Mouse (Mus musculus) embryo, embryonic 11.5 days (tissue): Measurements from ENCODE around the gene Pigu.

Experiments used
- DNase-seq: peaks from one replicate; pipeline ENCODE4 v3.0.0-alpha.2; 2012; ENCODE audit warnings: low read depth, low spot score

The Pigu gene

DNA sequence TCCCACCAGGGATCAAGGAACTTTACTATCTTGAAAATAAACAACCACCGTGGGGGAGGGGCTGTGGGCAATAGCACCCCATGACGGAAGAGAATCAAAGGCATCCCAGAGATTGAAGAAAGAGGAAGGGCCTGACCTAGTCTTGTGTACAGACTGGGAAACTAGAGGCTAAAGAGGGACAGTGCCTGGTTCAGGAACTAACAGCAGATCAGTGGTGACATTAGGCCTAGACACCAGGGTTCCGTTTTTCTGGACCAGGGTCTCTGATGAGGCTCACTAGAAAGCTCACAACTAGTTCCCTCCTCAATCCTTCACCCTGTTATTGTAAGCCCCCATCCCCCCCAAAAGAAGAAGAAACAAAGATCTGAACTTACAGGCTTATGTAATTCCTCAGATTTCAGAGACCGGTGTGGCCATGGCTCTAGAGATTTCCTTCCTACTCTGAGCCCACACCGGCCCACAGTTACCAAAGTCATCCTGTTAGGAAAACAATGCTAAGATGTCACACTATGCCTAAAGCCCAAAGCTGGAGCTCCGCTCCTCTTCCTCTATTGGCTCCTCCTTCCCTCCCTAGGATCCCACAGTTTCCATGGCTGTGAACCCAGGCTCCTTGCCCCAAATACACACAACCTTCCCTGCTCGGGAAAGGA is 10.5 kb upstream of the Pigu start:
- no peak for DNase-seq

DNA sequence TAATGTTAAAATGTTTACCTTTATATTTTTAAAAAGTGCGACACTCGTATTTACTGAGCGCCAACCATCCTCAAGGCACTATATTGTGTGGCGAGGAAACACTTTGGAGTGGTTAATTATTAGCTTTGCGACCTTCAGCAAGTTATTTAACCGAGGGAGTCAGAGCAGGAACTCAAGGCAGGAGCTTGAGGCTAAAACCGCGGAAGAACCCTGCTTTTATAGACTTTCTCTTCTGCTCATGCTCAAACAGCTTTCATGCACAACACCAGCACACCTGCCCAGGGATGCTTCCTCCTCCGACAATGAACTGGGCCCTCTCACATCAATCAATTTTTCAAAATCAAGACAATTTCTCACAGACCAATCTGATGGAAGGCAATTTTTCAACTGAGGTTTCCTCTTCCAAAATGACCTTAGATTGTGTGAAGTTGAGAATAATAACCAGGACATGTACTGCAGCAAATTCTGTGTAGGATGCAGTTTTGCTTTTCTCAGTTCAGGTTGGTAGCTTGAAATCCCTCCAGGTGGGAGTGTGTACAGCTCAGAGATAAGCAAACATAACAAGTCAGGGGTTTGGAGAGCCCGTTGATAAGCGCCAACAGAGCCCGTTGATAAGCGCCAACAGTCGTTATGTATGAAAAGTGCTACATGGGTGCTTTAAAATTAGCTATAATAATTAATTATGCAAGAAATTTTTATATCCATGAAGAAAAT is 613 bp upstream of the Pigu start:
- peak; percentile 8 for DNase-seq

DNA sequence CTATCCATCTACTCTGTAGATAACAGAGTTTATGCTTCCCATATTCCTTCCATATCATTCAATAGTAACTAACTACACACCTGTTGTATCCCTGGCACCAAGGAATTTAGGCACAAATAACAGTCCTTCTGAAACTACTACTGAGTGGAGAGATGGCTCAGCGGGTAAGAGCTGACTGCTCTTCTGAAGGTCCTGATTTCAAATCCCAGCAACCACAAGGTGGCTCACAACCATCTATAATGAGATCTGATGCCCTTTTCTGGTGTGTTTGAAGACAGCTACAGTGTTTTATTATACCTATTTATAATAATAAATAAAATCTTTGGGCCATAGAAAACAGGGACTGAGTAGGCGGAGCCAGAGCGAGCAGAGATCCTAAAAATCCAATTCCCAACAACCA is 2.8 kb downstream of the Pigu start:
- DNase-seq = no peak

DNA sequence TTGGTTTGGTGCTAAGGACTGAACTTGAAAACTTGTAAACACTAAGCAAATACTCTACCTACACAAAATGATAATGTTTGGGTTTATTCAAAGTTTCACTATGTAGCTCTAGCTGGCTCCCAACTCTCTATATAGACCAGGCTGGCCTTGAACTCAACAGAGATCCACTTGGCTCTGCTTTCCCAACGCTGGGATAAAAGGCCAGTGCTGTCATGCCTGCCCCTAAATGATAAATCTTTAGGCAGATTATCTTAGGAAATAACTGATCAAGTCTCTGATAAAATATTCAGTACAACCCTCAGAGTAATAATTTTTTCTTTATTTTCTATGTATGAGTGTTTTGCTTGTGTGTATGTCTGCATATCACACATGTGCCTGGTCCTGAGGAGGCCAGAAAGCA is 10.6 kb downstream of the Pigu start:
- no peak for DNase-seq

DNA sequence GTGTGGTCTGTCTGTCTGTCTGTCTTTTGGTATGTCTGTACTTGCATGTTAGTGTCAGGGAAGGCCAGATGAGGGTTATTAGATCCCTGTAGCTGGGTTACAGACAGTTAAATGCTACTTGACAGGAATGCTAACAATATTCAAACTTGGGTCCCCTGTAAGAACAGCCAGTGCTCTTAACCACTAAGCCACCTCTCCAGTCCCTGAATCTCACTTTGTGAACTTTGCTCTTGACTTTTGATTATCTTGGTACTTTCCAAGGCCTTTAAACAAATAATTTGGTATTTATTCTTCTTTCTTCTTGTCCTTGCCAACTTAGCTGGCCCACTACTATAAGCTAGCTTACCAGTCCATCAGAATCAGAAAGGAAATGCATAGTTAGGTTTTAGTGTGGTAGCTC is 17.1 kb downstream of the Pigu start:
- no peak for DNase-seq

DNA sequence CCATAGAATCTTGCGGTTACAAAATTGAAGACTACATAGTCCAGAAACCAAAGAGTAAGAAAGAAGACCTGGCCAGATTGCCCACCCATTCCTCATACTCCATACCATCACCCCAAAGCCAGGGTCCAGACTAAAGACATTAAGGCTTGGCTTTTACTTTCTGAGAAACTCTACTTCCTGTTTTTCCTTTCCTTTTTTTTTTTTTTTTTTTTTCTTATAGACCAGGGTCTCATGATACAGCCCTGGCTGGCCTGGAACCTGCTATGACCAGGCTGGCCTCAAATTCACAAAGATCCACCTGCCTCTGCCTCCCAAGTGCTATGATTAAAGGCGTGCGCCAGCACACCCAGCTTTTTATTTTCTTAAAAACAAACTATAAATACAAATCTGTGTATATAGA is 21.0 kb downstream of the Pigu start:
- no peak for DNase-seq

DNA sequence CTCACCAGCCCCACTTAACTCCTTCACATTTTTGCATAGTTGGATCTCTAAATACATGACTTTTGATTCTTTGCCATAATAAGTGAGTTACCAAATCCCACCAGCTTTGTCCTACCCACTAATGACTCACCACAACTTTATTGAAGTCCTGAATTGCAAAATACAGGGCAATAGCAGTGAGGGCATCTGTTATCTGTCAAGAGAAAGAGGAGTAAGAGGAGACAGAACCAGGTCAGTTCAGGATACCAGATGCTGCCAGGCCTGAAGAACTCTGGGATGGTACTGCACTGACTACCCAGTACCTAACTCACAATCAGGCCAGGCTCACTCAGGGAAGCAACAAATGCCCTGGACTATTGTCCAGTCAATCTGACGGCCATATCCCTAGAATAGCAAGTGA is 22.0 kb downstream of the Pigu start:
- DNase-seq = no peak

DNA sequence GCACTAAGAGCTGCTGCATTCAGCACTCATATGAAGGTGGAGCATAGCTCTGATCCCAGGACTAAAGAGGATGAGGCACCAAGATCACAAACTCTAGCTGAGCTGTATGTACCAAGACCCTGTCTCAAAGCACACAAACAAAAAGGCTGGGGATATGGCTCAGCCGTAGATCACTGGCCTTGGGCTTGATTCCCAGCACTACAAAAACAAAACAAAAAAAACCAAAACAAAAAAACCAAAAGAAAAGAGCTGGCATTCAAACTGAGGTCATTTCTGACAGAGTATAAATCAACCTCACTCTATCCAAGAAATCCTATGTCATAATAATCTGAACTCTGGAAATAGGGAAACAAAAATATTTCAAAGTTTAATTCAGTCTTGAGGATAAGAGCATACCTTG is 23.8 kb downstream of the Pigu start:
- DNase-seq = no peak

DNA sequence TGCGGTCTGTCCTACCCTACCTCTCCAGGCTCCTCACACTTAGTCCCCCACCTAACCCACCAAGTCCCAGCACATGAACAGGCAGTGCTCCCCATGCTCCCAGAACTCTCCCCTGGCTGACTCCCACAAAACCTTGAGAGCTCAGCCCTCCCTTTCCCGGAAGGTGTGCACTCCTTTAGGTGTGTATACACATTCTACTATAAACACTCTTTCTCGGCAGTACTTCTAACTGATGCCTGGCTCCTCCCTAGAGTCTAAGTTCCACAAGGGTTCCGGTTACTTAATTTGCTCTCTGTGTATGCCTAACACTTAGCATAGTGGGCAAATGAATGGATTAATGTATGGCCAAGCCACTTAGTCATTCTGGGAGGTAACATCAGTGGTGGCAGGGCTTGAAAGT is 25.9 kb downstream of the Pigu start:
- no peak for DNase-seq

DNA sequence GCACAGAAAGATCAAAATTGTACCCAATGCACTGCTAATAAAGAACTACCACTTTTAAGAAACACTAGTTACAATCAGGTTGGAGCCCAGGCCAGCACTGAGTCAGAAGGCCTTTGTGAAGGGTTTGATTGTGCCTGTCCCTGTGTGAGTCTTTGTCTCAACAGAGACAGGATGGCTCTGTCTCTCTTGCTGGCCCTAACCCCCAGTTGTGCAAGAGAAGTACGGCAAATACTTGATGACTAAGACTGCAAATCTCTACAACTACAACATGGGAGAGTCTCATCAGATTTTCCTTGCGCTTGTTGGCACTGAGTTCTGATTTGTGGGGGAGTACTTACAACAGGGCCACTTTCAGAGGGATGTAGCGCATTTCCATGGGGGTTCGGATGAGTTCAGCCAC is 26.4 kb downstream of the Pigu start:
- DNase-seq = no peak

DNA sequence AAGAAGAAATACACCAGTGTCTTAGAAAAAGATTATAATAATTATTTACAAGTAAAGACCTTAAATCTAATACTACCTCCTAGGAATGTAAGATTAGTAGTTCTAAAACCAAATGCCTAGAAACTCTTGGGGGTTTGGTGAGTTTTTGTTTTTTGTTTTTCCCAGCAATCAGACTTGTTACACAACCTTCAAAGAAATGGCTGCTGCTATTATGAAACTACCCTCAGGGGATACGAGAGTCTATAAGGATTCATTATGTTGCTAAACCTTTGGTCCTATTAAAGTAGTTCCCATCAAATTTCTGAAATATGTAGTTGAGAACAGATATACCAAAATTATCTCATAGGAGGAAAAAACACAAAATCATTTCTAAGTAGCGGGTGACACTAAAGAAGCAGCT is 27.5 kb downstream of the Pigu start:
- DNase-seq = no peak

DNA sequence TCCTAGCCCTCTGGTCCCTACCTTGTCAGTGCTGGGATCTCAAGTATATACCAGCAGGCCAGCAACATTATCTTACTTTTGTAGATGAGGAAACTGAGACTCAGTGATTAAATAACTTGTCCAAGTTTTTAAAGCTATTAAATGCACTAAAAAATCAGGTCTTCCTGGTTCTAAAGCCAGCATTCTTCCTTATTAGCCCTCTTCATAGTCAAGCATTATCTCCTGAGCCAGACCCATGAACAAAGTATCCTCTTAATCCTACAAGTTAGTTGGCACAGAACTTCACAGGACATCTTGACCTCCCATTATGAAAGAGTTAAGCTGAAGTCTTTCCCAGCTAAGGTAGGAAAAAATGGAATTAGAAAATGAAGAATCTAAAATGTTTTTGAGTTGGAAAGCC is 28.3 kb downstream of the Pigu start:
- no peak for DNase-seq

DNA sequence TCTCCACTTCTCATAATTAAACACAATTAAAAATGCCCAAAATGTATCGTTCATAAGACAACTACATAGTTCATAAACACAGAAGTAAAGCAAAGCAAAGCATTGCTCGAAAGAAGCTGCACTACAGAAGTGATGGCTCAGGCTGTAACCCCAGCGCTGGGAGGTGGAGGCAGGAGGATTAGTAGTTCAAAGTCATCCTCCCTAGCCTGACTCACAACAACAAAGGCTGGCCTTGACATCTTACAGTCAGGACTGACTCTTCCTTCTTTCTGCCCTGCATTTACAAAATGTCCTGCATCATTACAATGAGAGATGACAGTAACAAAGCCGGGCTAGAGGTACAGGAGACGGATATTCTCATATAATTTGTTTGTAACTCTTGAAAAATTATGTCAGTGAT is 29.3 kb downstream of the Pigu start:
- DNase-seq = no peak

DNA sequence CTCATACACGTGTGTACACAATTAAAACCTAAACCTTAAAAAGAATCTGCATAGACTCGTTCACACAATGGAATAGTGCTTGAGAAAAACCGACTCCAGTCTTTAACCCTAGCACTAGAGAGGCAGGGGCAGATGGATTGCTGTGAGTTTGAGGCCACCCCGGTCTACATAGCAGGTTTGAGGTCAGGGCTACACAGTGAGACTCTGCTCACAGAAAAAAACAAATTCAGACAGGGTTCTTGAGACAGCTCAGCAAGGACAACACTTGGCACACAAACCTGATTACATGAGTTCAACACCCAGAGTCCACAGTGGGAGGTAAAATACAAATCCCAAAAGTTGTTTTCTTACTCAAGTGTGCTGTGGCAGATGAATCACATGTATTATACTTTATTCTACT is 31.2 kb downstream of the Pigu start:
- no peak for DNase-seq

DNA sequence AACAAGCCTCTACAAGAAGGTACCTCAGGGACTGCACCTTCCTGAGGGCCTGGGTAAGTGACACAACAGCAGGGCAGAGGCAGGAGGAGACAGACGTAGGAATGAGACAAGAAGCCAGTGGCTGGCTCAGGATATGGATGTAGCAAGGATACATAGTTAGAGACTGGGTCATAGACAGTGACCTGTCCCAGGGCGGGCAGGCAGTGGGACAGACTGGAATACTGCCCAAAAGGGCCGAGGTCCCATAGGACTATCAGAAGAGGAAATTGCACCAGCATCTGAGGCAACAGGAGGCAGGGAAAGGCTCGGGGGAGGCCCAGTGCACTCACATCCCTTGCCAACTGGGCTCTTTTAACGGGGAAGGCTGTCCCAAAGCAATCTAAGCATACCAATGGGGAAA is 36.6 kb downstream of the Pigu start:
- DNase-seq = no peak

DNA sequence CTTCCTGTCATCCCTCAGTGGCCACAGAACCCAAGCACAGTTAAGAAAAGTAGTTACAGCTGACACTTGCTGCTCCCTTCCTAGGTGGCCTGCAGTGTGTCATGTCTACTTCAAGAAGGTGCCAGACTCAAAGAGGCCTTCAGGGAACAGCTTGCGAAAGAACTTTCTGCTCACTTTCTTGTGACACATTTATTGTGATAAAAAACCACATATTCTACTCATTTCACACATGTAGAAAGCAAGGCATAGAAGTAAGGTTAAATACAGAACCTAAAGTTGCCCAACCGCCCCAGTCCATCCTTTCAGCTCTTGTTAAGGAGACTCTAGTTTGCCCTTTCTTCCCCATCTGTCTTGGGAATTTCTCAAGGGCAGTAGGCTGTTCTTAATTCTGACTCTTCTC is 38.6 kb downstream of the Pigu start:
- no peak for DNase-seq

DNA sequence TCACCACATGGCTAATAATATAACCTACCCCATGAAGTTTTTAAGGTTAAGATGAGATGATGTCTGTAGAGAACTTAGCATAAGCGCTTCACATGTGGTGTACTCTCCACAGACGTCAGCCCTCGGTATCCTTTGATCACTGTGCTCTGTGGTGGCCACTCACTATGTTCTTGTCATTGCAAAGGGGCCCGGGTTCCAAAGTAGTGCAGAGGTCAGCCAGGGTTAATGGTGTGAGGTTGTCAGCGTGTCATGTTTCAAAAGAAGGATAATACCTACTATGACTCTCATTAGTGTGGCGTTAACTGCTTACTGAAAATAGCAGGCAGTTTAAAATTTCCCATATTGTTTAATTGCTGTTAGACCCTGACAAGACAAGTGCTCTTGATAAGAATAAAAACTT is 43.6 kb downstream of the Pigu start:
- no peak for DNase-seq

DNA sequence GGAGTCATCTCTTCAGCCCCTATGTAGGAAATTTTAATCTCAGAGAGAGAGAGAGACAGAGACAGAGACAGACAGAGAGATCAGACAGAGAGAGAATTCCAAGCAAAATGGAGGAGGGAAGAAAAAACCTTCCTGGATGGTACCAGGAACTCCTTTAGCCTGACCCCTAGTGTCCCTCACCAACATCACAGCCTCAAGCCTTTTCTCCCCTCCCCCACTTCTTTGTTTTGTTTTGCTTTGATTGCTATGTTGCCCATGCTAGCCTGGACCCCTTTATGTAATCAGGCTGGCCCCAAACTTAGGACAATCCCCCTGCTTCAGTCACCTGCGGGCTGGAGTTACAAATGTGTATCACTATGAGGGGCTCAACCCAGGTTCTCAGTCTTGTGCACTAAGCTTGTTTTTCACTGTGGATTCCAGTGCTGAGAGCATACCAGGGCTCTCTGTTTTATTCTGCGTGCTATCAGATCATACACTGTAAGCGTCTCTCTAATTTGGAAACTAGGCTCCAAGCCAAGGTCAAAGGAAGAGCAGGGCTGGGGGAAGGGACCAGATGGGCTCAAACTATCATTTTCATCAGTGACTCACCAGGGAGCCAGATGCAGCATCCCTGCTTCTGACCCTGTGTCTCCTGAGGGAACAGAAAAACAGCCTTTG is 48.2 kb downstream of the Pigu start:
- peak; percentile 14 for DNase-seq

DNA sequence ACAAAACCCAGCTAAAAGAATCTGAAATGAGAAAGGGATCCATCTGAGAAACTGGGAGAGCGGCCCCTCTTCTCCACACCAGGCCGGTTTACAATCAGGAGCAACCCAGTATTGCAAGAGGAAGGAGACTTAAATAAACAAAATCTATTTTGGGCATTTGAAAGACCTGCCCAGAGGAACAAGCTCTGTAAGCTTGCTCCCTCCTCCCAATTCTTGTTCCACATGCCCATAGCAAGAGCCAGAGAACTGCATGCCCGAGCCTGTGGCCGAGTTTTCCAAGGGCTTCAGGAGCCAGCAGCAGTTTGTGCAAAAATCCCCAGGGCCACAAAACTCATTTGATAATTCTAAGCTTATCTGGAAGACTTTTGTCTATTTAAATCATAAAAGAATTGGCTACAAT is 57.7 kb downstream of the Pigu start:
- DNase-seq = no peak

DNA sequence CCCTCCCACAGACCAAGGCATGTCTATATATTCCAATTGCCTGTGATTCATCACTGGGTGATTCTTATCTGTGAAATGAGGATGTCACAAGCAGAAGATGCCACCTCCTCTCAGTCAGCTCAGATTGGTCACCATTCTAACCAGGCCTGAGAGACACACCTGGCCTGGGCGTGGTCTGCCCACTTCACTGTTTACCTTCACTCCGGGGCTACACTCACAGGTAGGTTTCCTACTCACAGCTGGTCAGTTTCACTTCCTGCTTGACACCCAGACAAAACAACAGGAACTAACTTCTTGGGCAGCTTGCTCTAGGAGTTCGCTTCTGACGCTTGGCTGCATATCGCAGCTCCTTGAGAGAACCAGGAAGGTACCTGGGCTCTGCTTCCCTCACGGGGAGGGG is 61.8 kb downstream of the Pigu start:
- DNase-seq = no peak

DNA sequence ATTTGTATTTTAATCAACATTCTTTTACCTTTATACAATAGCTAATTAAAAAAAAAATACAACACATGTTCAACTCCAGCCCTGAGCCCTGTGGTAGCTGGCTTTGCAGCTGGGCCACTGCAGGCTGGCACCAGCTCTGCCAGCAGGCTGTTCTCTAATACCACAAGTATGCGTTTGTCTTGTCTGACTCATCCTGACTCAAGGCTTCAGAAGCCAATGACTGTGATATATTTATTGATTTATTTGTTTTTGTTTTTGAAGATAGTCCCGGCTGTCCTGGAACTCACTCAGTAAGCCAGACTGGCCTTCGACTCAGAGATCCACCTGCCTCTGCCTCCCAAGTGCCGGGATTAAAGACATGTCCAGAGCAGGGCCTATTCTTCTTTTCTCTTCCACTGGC is 63.3 kb downstream of the Pigu start:
- no peak for DNase-seq

DNA sequence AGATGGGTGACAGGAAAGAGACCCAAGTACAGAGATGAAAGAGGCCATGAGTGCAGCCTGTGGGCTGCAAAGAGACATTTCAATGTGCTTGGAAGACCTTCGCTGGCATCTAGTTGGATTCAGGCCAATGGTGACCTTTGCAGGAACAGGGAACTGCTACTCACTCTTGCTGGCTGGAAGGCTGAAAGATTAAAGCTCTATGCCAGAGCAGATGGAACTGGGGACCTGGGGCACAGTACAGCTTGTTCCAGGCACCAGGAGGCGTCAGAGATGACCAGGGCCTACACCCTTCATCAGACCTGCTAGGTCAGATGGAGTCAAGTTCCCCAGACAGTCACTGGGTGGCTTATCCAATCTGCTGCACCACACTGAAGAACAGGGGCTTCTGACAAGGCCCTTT is 63.8 kb downstream of the Pigu start:
- no peak for DNase-seq

DNA sequence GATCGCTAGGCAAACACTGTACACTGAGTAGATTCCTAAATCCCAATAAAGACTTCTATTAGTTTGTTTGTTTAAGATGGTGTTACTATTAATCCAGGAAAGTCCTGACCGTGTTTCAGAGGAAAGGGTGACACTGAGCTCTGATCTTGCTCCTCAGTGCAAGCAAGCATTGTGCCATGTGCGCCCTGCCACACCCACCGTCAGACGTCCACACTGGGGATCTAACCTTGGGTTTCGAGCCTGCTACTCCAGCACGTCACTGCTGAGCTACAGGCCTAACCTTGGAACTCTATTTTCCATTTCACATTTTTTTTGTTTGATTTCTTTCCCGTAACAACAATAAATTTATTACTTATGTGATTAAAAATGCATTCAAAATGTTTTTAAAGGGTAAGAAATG is 67.2 kb downstream of the Pigu start:
- no peak for DNase-seq
